Mouse (Mus musculus) embryonic facial prominence, embryonic 12.5 days (tissue): ENCODE measurements at regions not wholly inside any gene's neighbourhood (a gene's known extent, or its start where the extent isn't known, plus 50 kb on each side); places are given as distances from the start of the nearest gene placed in this dataset.

Experiments used
- ATAC-seq: fragments of 200-750 bp; cut with Nextera tagmentation; 2 replicates; pipeline ENCODE4 v1.8.0; 2017; ENCODE audit not compliant: insufficient number of reproducible peaks, insufficient read depth, low FRiP score, low TSS enrichment
- H3K27ac ChIP-seq: fragments of 300-500 bp; sonication (generic); 2 replicates; pipeline ENCODE4 v1.5.1; 2016; ENCODE audit warnings: mild to moderate bottlenecking
- H3K27me3 ChIP-seq: fragments of 300-500 bp; sonication (generic); 2 replicates; pipeline ENCODE4 v1.6.1; 2016; ENCODE audit warnings: mild to moderate bottlenecking, moderate library complexity
- H3K36me3 ChIP-seq: fragments of 300-500 bp; sonication (generic); 2 replicates; pipeline ENCODE4 v1.6.1; 2016; ENCODE audit warnings: mild to moderate bottlenecking
- H3K4me1 ChIP-seq: fragments of 300-500 bp; sonication (generic); 2 replicates; pipeline ENCODE4 v1.6.1; 2016
- H3K4me2 ChIP-seq: fragments of 300-500 bp; sonication (generic); replicated peaks from 2 replicates; pipeline ENCODE4 v1.6.1; 2016; ENCODE audit warnings: mild to moderate bottlenecking, moderate library complexity
- H3K4me3 ChIP-seq: fragments of 300-500 bp; sonication (generic); 2 replicates; pipeline ENCODE4 v1.5.1; 2016; ENCODE audit warnings: mild to moderate bottlenecking
- H3K9ac ChIP-seq: fragments of 300-500 bp; sonication (generic); 2 replicates; pipeline ENCODE4 v1.6.1; 2016; ENCODE audit warnings: mild to moderate bottlenecking, moderate library complexity
- H3K9me3 ChIP-seq: fragments of 300-500 bp; sonication (generic); 2 replicates; pipeline ENCODE4 v1.6.1; 2016; ENCODE audit warnings: mild to moderate bottlenecking, moderate library complexity
- WGBS: fragments of 180-500 bp; shearing (Covaris S2); methylation state at CpG from one replicate; pipeline ENCODE4 v1.1.7; 2016; 5-methylcytosine and 5-hydroxymethylcytosine counted together

DNA sequence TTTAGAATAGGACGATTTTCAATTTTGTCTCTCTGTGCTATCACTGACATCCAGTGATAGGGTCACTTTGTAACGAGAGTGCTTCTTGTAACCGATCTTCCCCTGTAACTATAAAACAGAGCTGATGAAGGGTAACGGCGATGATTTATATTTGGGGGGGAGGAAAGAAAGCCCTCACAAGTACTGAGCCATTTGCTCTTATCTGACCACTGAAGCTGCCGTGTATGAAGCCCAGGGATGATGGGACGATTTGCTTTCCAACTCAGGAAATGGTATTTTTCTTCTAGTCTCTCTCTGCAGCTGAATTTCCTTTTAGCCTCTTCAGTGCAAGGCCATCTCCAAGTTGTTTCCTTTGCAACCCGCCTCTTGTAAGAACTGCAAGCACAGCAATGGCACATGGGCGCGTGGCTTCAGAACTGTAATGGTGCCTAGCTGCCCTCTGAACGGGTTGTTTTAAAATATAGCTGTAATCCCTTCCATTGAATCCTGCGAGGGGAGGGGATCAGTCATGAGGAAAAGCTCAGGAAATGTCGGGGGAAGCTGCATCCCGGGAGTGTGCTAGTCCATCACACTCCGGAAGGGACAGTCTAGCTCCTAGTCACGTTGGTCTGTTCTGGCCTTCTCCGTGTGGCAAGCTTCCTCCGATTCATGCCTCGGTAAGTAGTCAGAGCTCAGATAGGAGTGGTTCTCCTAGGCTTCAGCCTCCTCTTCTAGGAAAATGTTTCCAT lies 194.1 kb downstream of the Gm13691 start:
- WGBS: 74% methylated on average over 19 of the region's 19 CpGs
- no peak overlapping the region for H3K4me3 ChIP-seq

GRCm38 (mm10) chr2:84185016-84185330 lies 194.6 kb downstream of the Gm13691 start:
- WGBS: 83% methylated on average over 7 of the region's 7 CpGs
- Histone ChIP-seq H3K27me3 (no peaks in the 10 kb centered on the region), H3K9ac (no peak overlapping the region), H3K27ac (no peak overlapping the region), H3K4me3 (no peak overlapping the region), H3K4me1 (no peaks in the 10 kb centered on the region), H3K4me2 (no peak overlapping the region), H3K9me3 (no peaks in the 10 kb centered on the region), H3K36me3 (no peaks in the 10 kb centered on the region)
- ATAC-seq: no peak

More for the DNA sequence above, 194.1 kb downstream of the Gm13691 start:
- no peak overlapping the region for H3K27ac ChIP-seq
- no peaks in the 10 kb centered on the region for H3K4me1 ChIP-seq
- H3K9ac ChIP-seq: no peak overlapping the region
- H3K4me2 ChIP-seq: no peak overlapping the region
- ATAC-seq: no peak
- H3K27me3 ChIP-seq: no peaks in the 10 kb centered on the region
- H3K9me3 ChIP-seq: no peaks in the 10 kb centered on the region
- no peaks in the 10 kb centered on the region for H3K36me3 ChIP-seq

GRCm38 (mm10) chr2:84186126-84186701 lies 195.9 kb downstream of the Gm13691 start:
- Histone ChIP-seq H3K27ac (no peak overlapping the region), H3K4me3 (no peak overlapping the region), H3K36me3 (no peaks in the 10 kb centered on the region), H3K27me3 (no peaks in the 10 kb centered on the region), H3K4me2 (peak overlapping the region; percentile 15; the same call in 1 of the 2 replicates), H3K4me1 (no peaks in the 10 kb centered on the region), H3K9me3 (no peaks in the 10 kb centered on the region), H3K9ac (no peak overlapping the region)
- 37% methylated on average over 9 of the region's 9 CpGs for WGBS
- ATAC-seq: peak; percentile 74

DNA sequence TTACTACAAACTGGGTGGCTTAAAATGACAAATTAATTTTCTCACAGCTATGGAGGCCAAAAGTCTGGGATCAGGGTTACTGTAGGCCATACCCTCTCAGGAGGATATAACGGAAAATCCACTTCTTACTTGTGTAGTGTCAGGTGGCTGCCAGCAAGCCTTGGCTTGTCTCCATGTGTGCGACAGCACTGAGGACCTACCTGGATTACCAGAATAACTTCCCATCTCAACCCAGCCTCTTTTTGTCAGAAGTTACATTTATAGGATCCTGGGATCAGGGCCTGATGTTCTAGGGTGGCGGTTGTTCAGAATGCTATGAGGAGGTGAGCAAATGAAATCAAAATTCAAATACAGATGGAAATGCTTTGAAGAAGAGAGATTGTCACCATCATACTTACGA lies 197.1 kb downstream of the Gm13691 start:
- WGBS: 90% methylated on average over 4 of the region's 4 CpGs
- no peak overlapping the region for H3K4me2 ChIP-seq
- H3K27ac ChIP-seq: no peak overlapping the region
- H3K36me3 ChIP-seq: no peaks in the 10 kb centered on the region
- no peaks in the 10 kb centered on the region for H3K27me3 ChIP-seq
- no peaks in the 10 kb centered on the region for H3K4me1 ChIP-seq
- no peak overlapping the region for H3K9ac ChIP-seq
- no peak for ATAC-seq
- no peak overlapping the region for H3K4me3 ChIP-seq
- H3K9me3 ChIP-seq: no peaks in the 10 kb centered on the region

GRCm38 (mm10) chr2:84189302-84189701 lies 198.9 kb downstream of the Gm13691 start:
- Histone ChIP-seq H3K4me1 (no peaks in the 10 kb centered on the region), H3K27me3 (no peaks in the 10 kb centered on the region), H3K9ac (no peak overlapping the region), H3K27ac (no peak overlapping the region), H3K36me3 (no peaks in the 10 kb centered on the region), H3K9me3 (no peaks in the 10 kb centered on the region), H3K4me3 (no peak overlapping the region), H3K4me2 (no peak overlapping the region)
- 66% methylated on average over 3 of the region's 3 CpGs for WGBS
- no peak for ATAC-seq

GRCm38 (mm10) chr2:84217116-84217515 lies 208.1 kb downstream of the Calcrl start:
- no peak overlapping the region for H3K27ac ChIP-seq
- H3K9me3 ChIP-seq: no peaks in the 10 kb centered on the region
- H3K4me1 ChIP-seq: no peaks in the 10 kb centered on the region
- no peak overlapping the region for H3K4me2 ChIP-seq
- H3K4me3 ChIP-seq: no peak overlapping the region
- 81% methylated on average over 1 of the region's 1 CpGs for WGBS
- H3K9ac ChIP-seq: no peak overlapping the region
- no peak for ATAC-seq
- no peaks in the 10 kb centered on the region for H3K36me3 ChIP-seq
- no peaks in the 10 kb centered on the region for H3K27me3 ChIP-seq

DNA sequence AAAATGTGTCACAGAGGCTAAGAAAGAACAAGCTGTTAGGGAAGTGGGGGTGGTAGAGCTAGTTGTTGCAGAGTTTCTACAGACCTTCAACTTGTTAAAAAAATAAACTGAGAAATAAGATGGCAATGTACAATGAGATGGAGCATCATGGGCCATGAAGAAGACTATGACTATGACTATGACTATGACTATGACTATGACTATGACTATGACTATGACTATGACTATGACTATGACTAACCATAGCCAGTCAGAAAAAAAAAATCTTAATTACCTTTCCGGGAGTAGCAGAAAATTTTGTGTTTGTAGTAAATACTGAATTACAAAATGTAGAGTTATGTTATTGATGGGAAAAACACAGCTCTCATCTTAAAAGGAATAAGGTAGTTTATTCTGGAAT lies 203.2 kb downstream of the Calcrl start:
- Histone ChIP-seq H3K4me3 (no peak overlapping the region), H3K4me1 (no peaks in the 10 kb centered on the region), H3K4me2 (no peak overlapping the region), H3K27ac (no peak overlapping the region), H3K36me3 (no peaks in the 10 kb centered on the region), H3K9ac (no peak overlapping the region), H3K27me3 (no peaks in the 10 kb centered on the region), H3K9me3 (no peaks in the 10 kb centered on the region)
- no peak for ATAC-seq
- 96% methylated on average over 1 of the region's 1 CpGs for WGBS

GRCm38 (mm10) chr2:84229777-84230176 lies 195.4 kb downstream of the Calcrl start:
- Histone ChIP-seq H3K9ac (no peak overlapping the region), H3K36me3 (no peaks in the 10 kb centered on the region), H3K4me1 (no peaks in the 10 kb centered on the region), H3K4me3 (no peak overlapping the region), H3K9me3 (no peaks in the 10 kb centered on the region), H3K27ac (no peak overlapping the region), H3K27me3 (no peaks in the 10 kb centered on the region), H3K4me2 (no peak overlapping the region)
- 75% methylated on average over 3 of the region's 3 CpGs for WGBS
- no peak for ATAC-seq

DNA sequence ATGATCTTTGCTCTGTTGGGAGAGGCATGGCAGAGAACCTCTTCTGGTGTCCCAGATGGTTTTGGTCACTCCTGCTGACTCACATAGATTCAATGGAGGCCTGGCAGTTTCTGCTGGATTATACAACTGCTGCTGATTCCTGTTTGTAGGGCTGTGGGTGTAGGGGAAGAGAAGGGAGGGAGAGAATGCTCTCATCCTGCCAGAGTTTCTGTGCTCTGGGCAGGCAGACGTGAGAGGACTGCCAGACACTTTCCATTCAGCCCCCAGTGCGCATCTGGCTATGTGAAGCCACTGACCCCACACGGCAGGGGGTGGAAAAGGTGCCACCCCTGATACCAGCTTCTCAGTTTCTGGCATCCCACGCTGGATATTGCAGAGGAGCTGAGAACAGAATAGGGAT lies 189.6 kb downstream of the Calcrl start:
- H3K4me1 ChIP-seq: no peaks in the 10 kb centered on the region
- no peak for ATAC-seq
- no peak overlapping the region for H3K27ac ChIP-seq
- H3K27me3 ChIP-seq: no peaks in the 10 kb centered on the region
- no peaks in the 10 kb centered on the region for H3K36me3 ChIP-seq
- WGBS: 79% methylated on average over 4 of the region's 4 CpGs
- H3K4me2 ChIP-seq: no peak overlapping the region
- no peak overlapping the region for H3K4me3 ChIP-seq
- no peak overlapping the region for H3K9ac ChIP-seq
- H3K9me3 ChIP-seq: no peaks in the 10 kb centered on the region; the same call in 1 of the 2 replicates

DNA sequence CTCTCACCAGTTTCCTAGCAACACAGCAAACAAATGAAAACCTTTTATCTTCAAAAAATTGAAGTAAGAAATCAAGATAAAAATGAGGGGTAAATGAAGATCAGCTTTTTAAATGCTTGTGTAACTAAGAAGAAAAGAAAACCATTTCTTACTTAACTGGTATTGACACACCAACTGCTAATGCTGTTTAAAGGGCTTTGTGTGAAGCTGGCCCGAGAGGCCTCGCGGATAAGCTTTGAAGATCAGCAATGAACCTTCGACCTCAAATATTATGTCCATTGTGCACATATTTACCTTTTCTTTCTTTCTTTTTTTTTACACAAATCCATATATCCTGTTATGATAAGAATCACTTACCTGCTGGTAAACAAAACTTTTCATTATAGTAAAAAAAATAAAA lies 184.0 kb downstream of the Calcrl start:
- Histone ChIP-seq H3K9ac (no peak overlapping the region), H3K9me3 (no peaks in the 10 kb centered on the region), H3K36me3 (no peaks in the 10 kb centered on the region), H3K4me3 (no peak overlapping the region), H3K27ac (no peak overlapping the region), H3K4me2 (no peak overlapping the region), H3K4me1 (no peaks in the 10 kb centered on the region), H3K27me3 (no peaks in the 10 kb centered on the region)
- no peak for ATAC-seq
- WGBS: 64% methylated on average over 4 of the region's 4 CpGs

DNA sequence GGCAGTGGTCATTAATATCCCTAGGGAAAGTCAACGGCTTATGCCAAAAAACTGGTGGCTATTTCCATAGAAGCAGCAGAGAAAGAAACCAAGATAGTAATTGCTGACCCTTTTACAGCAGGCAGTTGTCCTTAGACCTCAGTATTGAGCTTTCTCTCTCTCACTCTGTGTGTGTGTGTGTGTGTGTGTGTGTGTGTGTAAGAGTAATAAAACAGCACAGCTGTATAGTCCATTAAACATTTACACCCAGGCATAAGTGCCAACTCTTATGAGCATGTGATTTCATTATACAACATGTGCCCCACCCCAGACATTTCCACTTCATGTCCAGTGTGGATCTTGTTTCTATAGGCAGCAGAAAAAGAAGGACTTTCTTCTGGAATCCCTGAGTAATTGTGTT lies 183.2 kb downstream of the Calcrl start:
- Histone ChIP-seq H3K9ac (no peak overlapping the region), H3K9me3 (no peaks in the 10 kb centered on the region), H3K4me1 (no peaks in the 10 kb centered on the region), H3K36me3 (no peaks in the 10 kb centered on the region), H3K4me2 (no peak overlapping the region), H3K27me3 (no peaks in the 10 kb centered on the region), H3K4me3 (no peak overlapping the region), H3K27ac (no peak overlapping the region)
- no peak for ATAC-seq
- 30% methylated on average over 1 of the region's 1 CpGs for WGBS

- H3K4me1 ChIP-seq: no peaks in the 10 kb centered on the region
- WGBS: 73% methylated on average over 2 of the region's 2 CpGs
- no peak for ATAC-seq
- no peak overlapping the region for H3K27ac ChIP-seq
- H3K36me3 ChIP-seq: no peaks in the 10 kb centered on the region
- H3K9ac ChIP-seq: no peak overlapping the region
- no peak overlapping the region for H3K4me2 ChIP-seq
- no peaks in the 10 kb centered on the region for H3K9me3 ChIP-seq
- H3K27me3 ChIP-seq: no peaks in the 10 kb centered on the region
- H3K4me3 ChIP-seq: no peak overlapping the region
Observed at GRCm38 (mm10) chr2:84245900-84246299, 179.3 kb downstream of the Calcrl start.
